Mouse (Mus musculus): ENCODE measurements around the gene St8sia6. TPM values are rescaled to one million over a fixed set of nuclear protein-coding genes. Genes with fewer than 3 reads are reported as not detected.

The St8sia6 gene
- polyA plus RNA-seq, 1 experiment: 1.1 TPM

DNA sequence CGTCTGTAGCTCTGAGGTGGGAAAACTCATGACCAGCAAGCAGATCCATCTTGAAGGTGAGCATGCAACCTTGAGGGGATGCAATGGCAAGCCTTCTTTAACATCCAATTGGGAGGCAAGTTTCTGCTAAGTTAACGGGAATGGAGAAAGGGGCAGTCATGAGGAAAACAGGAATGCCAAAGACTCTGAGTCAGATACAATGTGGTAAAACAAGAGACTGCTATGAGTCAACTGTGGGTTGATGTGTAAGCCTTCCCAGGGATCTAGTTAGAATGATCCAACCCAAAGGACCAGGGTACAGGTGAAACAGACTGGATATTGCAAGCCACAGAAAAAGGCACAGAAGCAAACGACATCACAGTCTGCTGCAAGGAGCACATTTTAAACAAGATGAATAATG is 68.3 kb downstream of the St8sia6 start:
- TF ChIP-seq POLR2A (IDR thresholded peaks at IDR 0.05; ENCODE audit: control insufficient read depth, extremely low read depth, insufficient read depth, low read length, poor library complexity): no peak
- no peak for TF ChIP-seq CTCF (IDR thresholded peaks at IDR 0.05; ENCODE audit: borderline replicate concordance, control insufficient read depth, extremely low read depth, insufficient read depth, low read length, poor library complexity)
- H3K4me1 ChIP-seq (replicated peaks; ENCODE audit: control insufficient read depth, insufficient read depth, low read length): no peaks in the 10 kb centered on the region
- no peaks in the 10 kb centered on the region for H3K27me3 ChIP-seq (ENCODE audit: control insufficient read depth, insufficient read depth, low read length)
- no peaks in the 10 kb centered on the region for H3K36me3 ChIP-seq (ENCODE audit: control insufficient read depth, insufficient read depth, low read length)
- no peak overlapping the region for H3K4me3 ChIP-seq (ENCODE audit: control insufficient read depth, insufficient read depth, low read length)
- no peak overlapping the region for H3K27ac ChIP-seq (ENCODE audit: control insufficient read depth, insufficient read depth, low read length)
- no peak for DNase-seq
- 95% methylated on average over 3 of the region's 3 CpGs for WGBS

DNA sequence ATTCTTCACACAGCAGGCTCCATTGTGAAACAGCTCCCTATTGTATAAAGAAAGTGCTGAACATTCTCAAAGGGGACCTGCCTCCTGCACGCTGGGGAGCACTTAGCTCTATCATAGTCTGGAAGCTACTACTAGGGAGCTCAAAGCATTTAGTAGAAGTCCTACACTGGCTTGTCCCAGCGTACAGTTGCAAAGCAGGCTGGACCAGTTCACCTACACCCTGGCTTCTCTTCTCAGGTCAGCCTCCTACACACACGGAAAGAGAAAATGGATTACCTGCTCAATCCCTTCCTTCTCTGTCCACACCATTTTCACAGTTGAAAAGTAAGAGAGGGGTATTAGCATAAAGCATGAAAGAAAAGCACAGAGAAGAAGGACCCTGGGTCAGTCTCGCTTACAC is 71.6 kb downstream of the St8sia6 start:
- TF ChIP-seq CTCF (IDR thresholded peaks at IDR 0.05; ENCODE audit: borderline replicate concordance, control insufficient read depth, extremely low read depth, insufficient read depth, low read length, poor library complexity) (no peak), POLR2A (IDR thresholded peaks at IDR 0.05; ENCODE audit: control insufficient read depth, extremely low read depth, insufficient read depth, low read length, poor library complexity) (no peak)
- Histone ChIP-seq H3K4me1 (replicated peaks; ENCODE audit: control insufficient read depth, insufficient read depth, low read length) (0 out of 2 replicates have a peak, but pooled peaks cover 2% of the 10 kb centered on the region), H3K36me3 (ENCODE audit: control insufficient read depth, insufficient read depth, low read length) (no peaks in the 10 kb centered on the region), H3K4me3 (ENCODE audit: control insufficient read depth, insufficient read depth, low read length) (no peak overlapping the region), H3K27ac (ENCODE audit: control insufficient read depth, insufficient read depth, low read length) (no peak overlapping the region), H3K27me3 (ENCODE audit: control insufficient read depth, insufficient read depth, low read length) (no peaks in the 10 kb centered on the region)
- no peak for DNase-seq
- WGBS: 92% methylated on average over 4 of the region's 4 CpGs

DNA sequence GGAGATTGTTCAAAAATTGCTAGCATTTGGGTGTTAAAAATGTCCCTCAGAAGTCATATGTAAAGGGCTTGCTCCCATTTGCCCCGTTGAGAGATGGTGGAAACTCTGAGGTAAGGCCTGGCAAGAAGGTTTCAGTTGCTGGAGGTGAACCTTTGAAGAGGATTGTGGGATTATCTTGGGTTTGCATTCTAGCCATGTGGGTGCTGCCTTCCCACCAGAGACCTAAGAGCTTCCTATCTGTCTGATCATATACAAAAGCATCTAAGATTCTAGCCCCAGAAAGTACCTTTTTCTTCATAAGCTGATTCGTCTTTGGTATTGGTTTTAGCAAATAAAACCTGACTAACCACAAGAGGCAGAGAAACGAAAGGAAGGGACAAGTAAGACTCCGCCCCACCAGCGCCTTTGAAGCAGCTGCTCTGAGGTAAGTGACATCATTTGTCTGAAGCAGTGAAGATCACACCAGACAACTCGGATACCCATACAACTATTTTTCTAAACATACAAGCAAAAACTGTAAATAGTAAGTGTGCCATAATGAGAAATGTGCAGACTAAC is 75.2 kb downstream of the St8sia6 start:
- no peak overlapping the region for H3K27ac ChIP-seq (ENCODE audit: control insufficient read depth, insufficient read depth, low read length)
- no peak for TF ChIP-seq CTCF (IDR thresholded peaks at IDR 0.05; ENCODE audit: borderline replicate concordance, control insufficient read depth, extremely low read depth, insufficient read depth, low read length, poor library complexity)
- TF ChIP-seq POLR2A (IDR thresholded peaks at IDR 0.05; ENCODE audit: control insufficient read depth, extremely low read depth, insufficient read depth, low read length, poor library complexity): no peak
- 0 out of 2 replicates have a peak, but pooled peaks cover 2% of the 10 kb centered on the region for H3K4me1 ChIP-seq (replicated peaks; ENCODE audit: control insufficient read depth, insufficient read depth, low read length)
- no peaks in the 10 kb centered on the region for H3K36me3 ChIP-seq (ENCODE audit: control insufficient read depth, insufficient read depth, low read length)
- WGBS: 12% methylated on average over 6 of the region's 6 CpGs
- no peak overlapping the region for H3K4me3 ChIP-seq (ENCODE audit: control insufficient read depth, insufficient read depth, low read length)
- peak; percentile 19 for DNase-seq
- H3K27me3 ChIP-seq (ENCODE audit: control insufficient read depth, insufficient read depth, low read length): no peaks in the 10 kb centered on the region

DNA sequence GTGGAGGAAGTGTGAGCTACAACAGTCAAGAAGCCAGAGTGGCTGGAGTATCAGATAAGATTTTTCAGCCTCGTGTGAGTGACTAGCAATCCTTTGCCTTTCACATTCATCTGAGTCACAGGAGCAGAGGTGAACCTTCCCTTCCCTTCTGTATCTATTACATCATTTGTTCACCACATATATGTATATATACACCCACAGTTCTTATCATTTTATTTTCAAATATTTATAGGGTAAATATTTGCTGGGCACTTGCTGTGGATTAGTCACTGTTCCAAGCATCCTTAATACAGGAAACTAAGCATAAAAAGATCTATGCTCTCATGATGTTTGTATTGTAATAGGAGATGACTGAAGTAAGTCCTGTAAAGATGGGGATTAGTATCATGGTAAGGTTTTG is 85.1 kb downstream of the St8sia6 start:
- Histone ChIP-seq H3K4me1 (replicated peaks; ENCODE audit: control insufficient read depth, insufficient read depth, low read length) (no peaks in the 10 kb centered on the region), H3K27ac (ENCODE audit: control insufficient read depth, insufficient read depth, low read length) (no peak overlapping the region), H3K27me3 (ENCODE audit: control insufficient read depth, insufficient read depth, low read length) (no peaks in the 10 kb centered on the region), H3K4me3 (ENCODE audit: control insufficient read depth, insufficient read depth, low read length) (no peak overlapping the region), H3K36me3 (ENCODE audit: control insufficient read depth, insufficient read depth, low read length) (no peaks in the 10 kb centered on the region)
- 26% methylated on average over 1 of the region's 1 CpGs for WGBS
- TF ChIP-seq POLR2A (IDR thresholded peaks at IDR 0.05; ENCODE audit: control insufficient read depth, extremely low read depth, insufficient read depth, low read length, poor library complexity) (no peak), CTCF (IDR thresholded peaks at IDR 0.05; ENCODE audit: borderline replicate concordance, control insufficient read depth, extremely low read depth, insufficient read depth, low read length, poor library complexity) (no peak)
- no peak for DNase-seq

DNA sequence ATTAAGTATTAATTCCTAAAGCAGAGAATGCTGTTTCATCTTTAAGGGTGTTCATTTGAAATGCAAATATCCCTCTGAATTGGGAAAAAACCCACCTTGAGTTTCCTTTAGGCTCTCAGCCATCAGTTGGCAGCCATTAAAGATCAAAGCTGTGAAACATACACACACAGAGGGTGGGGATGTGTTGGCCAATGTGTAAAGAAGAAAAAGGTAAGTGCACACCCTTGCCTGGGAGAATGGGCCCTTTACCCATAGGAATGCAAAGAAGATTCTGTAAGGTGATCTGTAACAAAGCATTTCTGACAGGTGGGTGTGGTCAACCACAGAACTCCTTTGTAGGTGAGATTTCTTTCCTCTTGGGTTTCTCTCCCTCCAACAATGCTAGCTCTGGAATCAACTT is 96.3 kb downstream of the St8sia6 start:
- DNase-seq: no peak
- TF ChIP-seq CTCF (IDR thresholded peaks at IDR 0.05; ENCODE audit: borderline replicate concordance, control insufficient read depth, extremely low read depth, insufficient read depth, low read length, poor library complexity) (no peak), POLR2A (IDR thresholded peaks at IDR 0.05; ENCODE audit: control insufficient read depth, extremely low read depth, insufficient read depth, low read length, poor library complexity) (no peak)
- no peaks in the 10 kb centered on the region for H3K4me1 ChIP-seq (replicated peaks; ENCODE audit: control insufficient read depth, insufficient read depth, low read length)
- no peaks in the 10 kb centered on the region for H3K36me3 ChIP-seq (ENCODE audit: control insufficient read depth, insufficient read depth, low read length)
- H3K27me3 ChIP-seq (ENCODE audit: control insufficient read depth, insufficient read depth, low read length): no peaks in the 10 kb centered on the region
- no peak overlapping the region for H3K4me3 ChIP-seq (ENCODE audit: control insufficient read depth, insufficient read depth, low read length)
- no peak overlapping the region for H3K27ac ChIP-seq (ENCODE audit: control insufficient read depth, insufficient read depth, low read length)

DNA sequence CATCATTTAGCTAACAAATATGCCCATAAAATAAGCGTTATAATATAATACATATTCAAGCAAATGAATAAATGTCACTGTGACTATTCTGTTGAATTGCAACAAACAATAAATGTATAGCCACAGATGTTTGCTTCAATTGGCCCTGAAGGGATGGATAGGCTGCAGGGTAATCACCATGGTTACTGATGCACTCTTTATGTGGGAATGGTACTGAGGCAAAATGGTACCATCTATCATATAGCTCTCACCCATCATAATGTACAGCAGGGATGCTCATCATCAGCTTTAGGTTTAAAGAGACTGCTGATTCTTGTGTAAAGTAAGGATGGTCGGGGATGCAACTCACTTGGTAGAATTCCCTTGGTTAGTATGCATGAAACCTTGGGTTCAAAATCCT is 99.4 kb downstream of the St8sia6 start:
- WGBS: 94% methylated on average over 2 of the region's 2 CpGs
- DNase-seq: no peak
- TF ChIP-seq POLR2A (IDR thresholded peaks at IDR 0.05; ENCODE audit: control insufficient read depth, extremely low read depth, insufficient read depth, low read length, poor library complexity) (no peak), CTCF (IDR thresholded peaks at IDR 0.05; ENCODE audit: borderline replicate concordance, control insufficient read depth, extremely low read depth, insufficient read depth, low read length, poor library complexity) (no peak)
- no peaks in the 10 kb centered on the region for H3K4me1 ChIP-seq (replicated peaks; ENCODE audit: control insufficient read depth, insufficient read depth, low read length)
- no peak overlapping the region for H3K4me3 ChIP-seq (ENCODE audit: control insufficient read depth, insufficient read depth, low read length)
- no peaks in the 10 kb centered on the region for H3K27me3 ChIP-seq (ENCODE audit: control insufficient read depth, insufficient read depth, low read length)
- no peak overlapping the region for H3K27ac ChIP-seq (ENCODE audit: control insufficient read depth, insufficient read depth, low read length)
- no peaks in the 10 kb centered on the region for H3K36me3 ChIP-seq (ENCODE audit: control insufficient read depth, insufficient read depth, low read length)

DNA sequence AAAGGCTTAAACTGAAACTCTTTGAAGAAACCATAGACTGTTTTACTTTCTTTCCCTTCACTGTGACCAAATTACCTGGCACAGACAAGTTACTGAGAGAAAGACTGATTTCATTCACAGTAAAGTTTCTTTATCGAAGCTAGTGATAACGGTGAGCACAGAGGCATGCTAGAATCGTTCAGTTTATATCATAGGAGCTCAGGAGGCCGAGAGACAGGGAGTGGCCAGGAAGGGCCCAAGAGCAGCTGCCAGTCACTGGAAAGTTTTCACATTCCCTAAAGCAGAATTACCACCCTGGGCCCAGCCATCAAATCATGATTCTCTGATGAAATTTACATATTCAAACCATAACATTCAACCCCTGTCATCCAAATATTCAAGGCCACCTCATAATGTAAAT is 109.5 kb downstream of the St8sia6 start:
- 96% methylated on average over 4 of the region's 4 CpGs for WGBS
- no peaks in the 10 kb centered on the region for H3K27me3 ChIP-seq (ENCODE audit: control insufficient read depth, insufficient read depth, low read length)
- no peak overlapping the region for H3K4me3 ChIP-seq (ENCODE audit: control insufficient read depth, insufficient read depth, low read length)
- TF ChIP-seq POLR2A (IDR thresholded peaks at IDR 0.05; ENCODE audit: control insufficient read depth, extremely low read depth, insufficient read depth, low read length, poor library complexity) (no peak), CTCF (IDR thresholded peaks at IDR 0.05; ENCODE audit: borderline replicate concordance, control insufficient read depth, extremely low read depth, insufficient read depth, low read length, poor library complexity) (no peak)
- no peak overlapping the region for H3K27ac ChIP-seq (ENCODE audit: control insufficient read depth, insufficient read depth, low read length)
- no peaks in the 10 kb centered on the region for H3K4me1 ChIP-seq (replicated peaks; ENCODE audit: control insufficient read depth, insufficient read depth, low read length)
- DNase-seq: no peak
- H3K36me3 ChIP-seq (ENCODE audit: control insufficient read depth, insufficient read depth, low read length): no peaks in the 10 kb centered on the region
